Mouse (Mus musculus): ENCODE results near the gene Smarce1. TPM values are rescaled to one million over a fixed set of nuclear protein-coding genes. Genes with fewer than 3 reads are reported as not detected.

The Smarce1 gene
- polyA plus RNA-seq, 1 experiment from 2014 or later: 375 TPM

DNA sequence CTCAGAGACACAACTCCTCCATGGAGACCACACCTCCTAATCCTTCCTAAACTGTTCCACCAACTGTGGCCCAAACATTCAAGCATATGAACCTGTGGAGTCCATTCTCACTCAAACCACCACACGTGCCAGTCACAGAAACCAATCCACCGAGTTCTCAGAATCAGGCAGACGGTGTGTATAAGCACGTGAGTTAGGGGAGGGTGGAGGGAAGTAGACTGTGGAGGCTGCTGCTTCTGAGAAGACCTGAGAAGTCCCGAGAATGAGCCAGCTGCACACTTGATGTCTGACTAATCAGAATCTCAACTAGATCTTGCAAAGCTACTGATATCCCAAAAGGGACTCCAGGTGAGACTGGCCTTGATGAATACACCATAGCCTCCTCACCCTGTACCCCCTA lies 50.7 kb downstream of the Smarce1 start:
- Histone ChIP-seq H3K36me3 (ENCODE audit: poor library complexity, severe bottlenecking) (no peaks in the 10 kb centered on the region), H3K4me3 (no peak overlapping the region), H3K4me1 (no peaks in the 10 kb centered on the region), H3K9me3 (replicated peaks) (no peaks in the 10 kb centered on the region; the same call in 1 of the 2 replicates), H3K27ac (no peak overlapping the region), H3K27me3 (no peaks in the 10 kb centered on the region), H3K4me2 (no peak overlapping the region), H3K9ac (no peak overlapping the region)
- WGBS: 88% methylated on average over 5 of the region's 5 CpGs
- no peak for ATAC-seq

DNA sequence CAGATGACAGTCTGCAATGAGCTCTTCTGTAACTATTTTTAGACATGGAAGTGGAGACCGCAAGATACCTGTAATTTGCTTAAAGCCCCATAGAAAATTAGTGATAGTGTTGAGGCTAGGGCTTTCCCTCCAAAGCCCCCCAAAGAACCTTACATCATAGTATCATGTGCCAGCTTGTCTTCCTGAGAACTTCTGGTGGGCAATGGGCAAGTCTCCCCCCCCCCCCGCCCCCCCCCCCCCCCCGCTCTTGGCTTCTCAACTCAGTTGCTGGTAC lies 53.0 kb downstream of the Smarce1 start:
- Histone ChIP-seq H3K36me3 (ENCODE audit: poor library complexity, severe bottlenecking) (no peaks in the 10 kb centered on the region), H3K27ac (no peak overlapping the region), H3K27me3 (no peaks in the 10 kb centered on the region), H3K9ac (no peak overlapping the region), H3K9me3 (replicated peaks) (no peaks in the 10 kb centered on the region; the same call in 1 of the 2 replicates), H3K4me2 (no peak overlapping the region), H3K4me1 (no peaks in the 10 kb centered on the region), H3K4me3 (no peak overlapping the region)
- no peak for ATAC-seq
- 80% methylated on average over 2 of the region's 3 CpGs for WGBS

DNA sequence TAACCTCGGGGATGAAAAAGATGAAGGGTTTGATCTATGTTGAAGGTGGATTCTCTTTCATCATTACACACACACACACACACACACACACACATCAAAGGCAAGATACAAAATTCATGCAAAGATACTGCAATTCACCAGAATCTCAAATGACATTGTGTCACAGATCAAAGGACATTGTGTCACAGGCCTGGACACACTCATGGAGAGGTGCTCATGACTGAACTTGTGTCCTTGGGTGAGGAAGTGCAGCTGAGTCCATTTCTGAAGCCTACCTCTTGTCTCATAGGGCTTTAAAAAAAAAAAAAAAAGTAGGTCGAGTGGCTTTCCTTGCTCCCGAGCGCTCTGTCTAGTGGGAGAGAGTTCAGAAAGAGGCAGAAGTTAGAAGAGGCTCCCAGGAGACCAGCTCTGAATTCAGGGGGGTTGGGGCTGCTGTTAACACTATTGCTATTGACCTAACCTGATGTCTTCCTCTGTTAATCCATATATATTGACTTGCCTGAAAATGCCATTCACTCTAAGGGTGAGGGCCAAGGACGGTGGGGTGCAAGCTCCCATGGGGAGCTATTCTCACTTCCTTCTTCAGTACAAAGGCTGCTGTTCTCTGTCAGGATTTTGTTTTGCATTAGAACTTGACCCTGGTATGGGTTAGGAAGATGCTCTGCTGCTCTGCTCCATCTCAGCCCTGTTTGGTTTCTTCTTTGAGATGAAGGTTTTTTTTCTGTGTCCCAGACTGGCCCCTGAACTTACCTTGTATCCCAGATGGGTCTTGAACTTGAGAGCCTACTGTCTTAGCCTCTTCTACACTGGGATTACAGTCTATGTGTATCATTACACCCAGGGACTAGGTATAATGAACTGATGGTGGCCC lies 53.5 kb downstream of the Smarce1 start:
- no peaks in the 10 kb centered on the region for H3K27me3 ChIP-seq
- H3K4me1 ChIP-seq: no peaks in the 10 kb centered on the region
- 67% methylated on average over 5 of the region's 5 CpGs for WGBS
- H3K36me3 ChIP-seq (ENCODE audit: poor library complexity, severe bottlenecking): no peaks in the 10 kb centered on the region
- H3K9ac ChIP-seq: no peak overlapping the region
- H3K4me3 ChIP-seq: no peak overlapping the region
- no peak for ATAC-seq
- H3K27ac ChIP-seq: no peak overlapping the region
- H3K4me2 ChIP-seq: no peak overlapping the region
- no peaks in the 10 kb centered on the region; the same call in 1 of the 2 replicates for H3K9me3 ChIP-seq (replicated peaks)

DNA sequence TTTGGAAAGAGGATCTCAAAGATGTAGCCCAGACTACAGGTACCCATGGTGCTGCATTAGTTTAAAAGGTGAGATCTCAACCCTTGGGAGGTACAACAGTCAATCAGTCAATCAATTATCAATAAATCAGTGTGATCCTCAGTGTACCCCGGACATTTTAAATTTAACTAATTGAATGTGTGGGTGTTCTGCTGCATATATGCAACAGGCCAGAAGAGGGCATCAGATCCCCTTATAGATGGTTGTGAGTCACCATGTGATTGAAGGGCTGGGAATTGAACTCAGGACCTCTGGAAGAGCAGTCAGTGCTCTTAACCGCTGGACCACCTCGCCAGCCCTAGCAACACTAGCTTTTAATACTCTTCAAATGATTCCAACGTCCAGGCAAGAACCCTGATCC lies 58.8 kb downstream of the Smarce1 start:
- 86% methylated on average over 4 of the region's 4 CpGs for WGBS
- no peak overlapping the region for H3K9ac ChIP-seq
- H3K27ac ChIP-seq: no peak overlapping the region
- no peaks in the 10 kb centered on the region for H3K4me1 ChIP-seq
- no peaks in the 10 kb centered on the region for H3K27me3 ChIP-seq
- no peak for ATAC-seq
- no peaks in the 10 kb centered on the region for H3K9me3 ChIP-seq (replicated peaks)
- no peaks in the 10 kb centered on the region for H3K36me3 ChIP-seq (ENCODE audit: poor library complexity, severe bottlenecking)
- no peak overlapping the region for H3K4me3 ChIP-seq
- H3K4me2 ChIP-seq: no peak overlapping the region

DNA sequence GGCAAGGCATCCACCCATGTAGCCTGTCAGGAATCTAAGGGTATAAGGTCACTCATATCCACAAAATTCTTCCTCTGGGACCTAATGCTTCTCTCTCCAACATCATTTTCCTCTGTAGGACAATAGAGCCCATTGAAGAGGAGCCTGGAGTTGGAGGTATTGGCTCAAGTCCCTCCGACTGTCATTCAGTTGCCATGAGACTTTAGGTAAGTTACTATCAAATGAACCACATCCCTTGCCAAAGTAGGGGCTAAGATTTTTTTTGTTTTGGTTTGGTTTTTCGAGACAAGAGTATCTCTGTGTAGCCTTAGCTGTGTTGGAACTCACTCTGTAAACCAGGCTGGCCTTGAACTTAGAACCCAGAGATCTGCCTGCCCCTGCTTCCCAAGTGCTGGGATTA lies 59.4 kb downstream of the Smarce1 start:
- WGBS: 73% methylated on average over 2 of the region's 2 CpGs
- H3K4me1 ChIP-seq: no peaks in the 10 kb centered on the region
- no peak overlapping the region for H3K4me2 ChIP-seq
- H3K36me3 ChIP-seq (ENCODE audit: poor library complexity, severe bottlenecking): no peaks in the 10 kb centered on the region
- no peak overlapping the region for H3K27ac ChIP-seq
- H3K4me3 ChIP-seq: no peak overlapping the region
- H3K9me3 ChIP-seq (replicated peaks): no peaks in the 10 kb centered on the region
- H3K9ac ChIP-seq: no peak overlapping the region
- no peak for ATAC-seq
- no peaks in the 10 kb centered on the region for H3K27me3 ChIP-seq

DNA sequence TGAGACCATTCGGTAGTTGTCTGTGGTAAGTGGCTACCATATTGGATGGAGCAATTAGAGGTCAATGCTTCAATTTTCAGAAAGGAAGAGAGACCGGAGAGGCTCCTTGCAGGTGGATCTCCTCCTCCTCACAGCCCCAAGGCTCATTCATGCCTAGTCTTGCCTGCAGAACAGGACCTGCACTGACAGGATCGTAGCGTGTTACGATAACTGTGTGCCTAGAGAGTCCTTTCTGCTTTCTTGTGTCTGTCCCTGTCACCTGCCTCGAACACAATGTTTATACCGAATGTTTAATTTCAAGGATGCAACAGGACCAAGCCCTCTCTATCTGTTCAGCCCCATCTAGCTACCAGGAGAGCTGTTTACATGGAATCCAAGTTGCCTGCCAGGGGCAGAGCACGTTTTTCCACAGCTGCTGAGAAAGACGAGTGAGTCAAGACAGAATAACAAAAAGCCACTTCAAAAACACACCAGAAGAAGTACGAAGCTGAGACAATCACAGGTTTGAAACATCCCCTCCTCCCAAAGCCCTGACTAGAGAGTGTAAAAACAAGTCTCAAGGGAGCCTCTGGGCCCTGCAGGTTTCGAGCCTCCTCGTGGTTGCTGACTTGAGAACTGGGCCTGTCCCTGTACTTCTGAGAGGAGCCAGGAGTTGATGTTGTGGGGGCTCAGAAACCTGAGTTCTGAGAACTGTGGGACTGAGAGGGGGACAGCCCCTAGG lies 60.1 kb downstream of the Smarce1 start:
- Histone ChIP-seq H3K27me3 (no peaks in the 10 kb centered on the region), H3K4me1 (no peaks in the 10 kb centered on the region), H3K36me3 (ENCODE audit: poor library complexity, severe bottlenecking) (no peaks in the 10 kb centered on the region), H3K27ac (no peak overlapping the region), H3K4me2 (no peak overlapping the region), H3K9ac (no peak overlapping the region), H3K4me3 (no peak overlapping the region), H3K9me3 (replicated peaks) (no peaks in the 10 kb centered on the region)
- ATAC-seq: no peak
- WGBS: 81% methylated on average over 12 of the region's 12 CpGs

DNA sequence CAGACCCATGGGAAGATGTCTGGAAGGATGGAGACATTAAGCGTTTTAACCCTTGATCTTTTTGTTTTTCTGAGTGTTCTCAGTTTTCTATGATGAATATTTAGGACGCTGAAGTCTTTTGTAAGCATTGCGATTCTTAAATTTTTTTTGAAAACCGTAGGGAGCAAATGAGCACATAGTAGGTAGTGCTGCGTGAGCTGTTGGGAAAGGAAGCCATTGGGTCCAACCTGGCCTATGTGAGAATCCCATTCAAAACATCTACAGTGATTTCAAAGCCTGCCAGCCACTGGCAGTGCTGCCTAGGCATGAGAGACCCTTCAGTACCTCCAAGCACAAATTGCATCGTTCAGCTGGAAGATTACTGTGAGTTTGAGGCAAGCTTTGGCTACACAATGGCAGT lies 60.8 kb downstream of the Smarce1 start:
- no peak for ATAC-seq
- H3K27me3 ChIP-seq: no peaks in the 10 kb centered on the region
- no peak overlapping the region for H3K4me3 ChIP-seq
- no peaks in the 10 kb centered on the region for H3K4me1 ChIP-seq
- no peaks in the 10 kb centered on the region for H3K9me3 ChIP-seq (replicated peaks)
- H3K27ac ChIP-seq: no peak overlapping the region
- WGBS: 89% methylated on average over 6 of the region's 6 CpGs
- H3K9ac ChIP-seq: no peak overlapping the region
- no peak overlapping the region for H3K4me2 ChIP-seq
- no peaks in the 10 kb centered on the region for H3K36me3 ChIP-seq (ENCODE audit: poor library complexity, severe bottlenecking)

DNA sequence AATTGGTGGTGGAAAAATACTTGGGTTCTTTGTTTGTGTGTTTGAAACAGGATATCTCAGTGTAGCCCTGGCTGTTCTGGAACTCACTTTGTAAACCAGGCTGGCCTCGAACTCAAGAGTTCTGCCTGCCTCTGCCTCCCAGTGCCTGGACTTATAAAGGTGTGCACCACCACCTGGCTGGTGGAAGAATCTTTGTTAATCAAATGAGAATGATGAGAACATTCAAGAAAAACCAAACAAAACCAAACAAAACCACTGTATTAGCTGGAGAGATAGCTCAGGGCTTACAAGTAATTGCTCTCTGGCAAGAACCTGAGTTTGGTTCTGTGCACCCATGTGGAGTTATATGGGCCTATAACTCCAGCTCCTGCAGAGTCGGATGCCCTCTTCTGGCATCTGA lies 61.4 kb downstream of the Smarce1 start:
- no peaks in the 10 kb centered on the region for H3K9me3 ChIP-seq (replicated peaks)
- H3K4me1 ChIP-seq: no peaks in the 10 kb centered on the region
- 87% methylated on average over 2 of the region's 2 CpGs for WGBS
- H3K4me2 ChIP-seq: no peak overlapping the region
- H3K27me3 ChIP-seq: no peaks in the 10 kb centered on the region
- H3K4me3 ChIP-seq: no peak overlapping the region
- H3K9ac ChIP-seq: no peak overlapping the region
- H3K36me3 ChIP-seq (ENCODE audit: poor library complexity, severe bottlenecking): no peaks in the 10 kb centered on the region
- H3K27ac ChIP-seq: no peak overlapping the region
- no peak for ATAC-seq

DNA sequence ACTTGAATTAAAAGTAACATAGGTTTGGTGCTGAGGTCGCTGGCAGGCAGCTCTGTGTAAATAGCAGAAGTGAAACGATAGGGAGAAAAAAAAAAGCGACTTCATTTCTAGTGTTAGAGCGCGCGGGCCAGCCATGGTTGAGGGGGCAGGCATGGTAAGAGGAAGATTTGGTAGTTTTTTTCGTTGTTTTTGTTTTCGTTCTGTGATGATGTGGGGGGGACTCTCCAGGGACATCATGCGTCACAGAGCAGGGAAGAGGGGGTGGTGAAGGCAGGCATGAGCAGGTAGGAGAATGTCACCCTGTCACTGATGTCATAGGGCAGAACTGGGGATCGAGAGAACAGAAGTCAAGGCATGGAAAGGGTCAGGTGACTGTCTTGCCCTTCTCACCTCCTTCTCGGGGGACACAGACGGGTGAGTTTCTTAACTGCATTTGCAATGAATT lies 62.8 kb downstream of the Smarce1 start:
- no peak overlapping the region for H3K4me3 ChIP-seq
- H3K27ac ChIP-seq: no peak overlapping the region
- no peaks in the 10 kb centered on the region for H3K36me3 ChIP-seq (ENCODE audit: poor library complexity, severe bottlenecking)
- H3K9ac ChIP-seq: no peak overlapping the region
- H3K27me3 ChIP-seq: no peaks in the 10 kb centered on the region
- no peak overlapping the region for H3K4me2 ChIP-seq
- no peaks in the 10 kb centered on the region for H3K9me3 ChIP-seq (replicated peaks)
- 81% methylated on average over 12 of the region's 12 CpGs for WGBS
- ATAC-seq: no peak
- H3K4me1 ChIP-seq: no peaks in the 10 kb centered on the region

DNA sequence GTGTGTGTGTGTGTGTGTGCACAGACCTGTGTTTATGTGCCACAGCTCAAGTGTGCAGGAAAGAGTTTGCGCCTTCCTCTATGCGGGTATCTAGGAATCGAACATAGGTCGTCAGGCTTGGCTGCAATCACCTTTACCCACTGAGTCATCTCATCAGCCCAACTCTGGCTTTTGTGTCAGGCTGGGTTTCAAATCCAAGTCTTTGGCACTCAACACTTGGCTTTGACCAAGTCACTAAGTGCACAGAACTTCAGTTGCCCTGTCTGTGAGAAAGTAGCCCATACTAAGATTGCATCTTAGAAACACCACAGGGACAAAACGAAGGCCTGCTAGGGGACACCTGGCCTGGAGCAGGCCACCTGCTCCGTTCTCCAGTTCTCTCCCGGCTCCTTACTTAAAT lies 63.2 kb downstream of the Smarce1 start:
- 91% methylated on average over 7 of the region's 7 CpGs for WGBS
- no peak overlapping the region for H3K27ac ChIP-seq

DNA sequence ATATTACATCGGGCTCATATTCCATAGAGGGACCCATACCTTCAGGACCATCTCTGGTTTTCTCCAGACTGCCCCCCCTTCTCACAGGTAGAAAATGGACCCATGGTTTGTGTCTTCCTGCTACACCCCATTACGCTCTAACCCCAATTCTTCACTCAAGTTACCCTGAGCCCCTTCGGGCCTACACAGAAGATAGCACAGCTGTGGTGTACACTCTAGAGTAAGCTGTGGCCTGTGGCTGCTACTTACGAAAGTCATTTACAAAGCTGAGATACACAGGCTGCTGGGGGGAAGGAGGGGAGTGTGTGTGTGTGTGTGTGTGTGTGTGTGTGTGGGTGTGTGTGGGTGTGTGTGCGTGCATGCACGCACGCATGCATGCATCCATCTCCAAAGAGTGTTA lies 64.6 kb downstream of the Smarce1 start:
- no peaks in the 10 kb centered on the region for H3K36me3 ChIP-seq (ENCODE audit: poor library complexity, severe bottlenecking)
- no peak for ATAC-seq
- no peaks in the 10 kb centered on the region for H3K4me1 ChIP-seq
- no peak overlapping the region for H3K4me3 ChIP-seq
- no peaks in the 10 kb centered on the region for H3K9me3 ChIP-seq (replicated peaks)
- 94% methylated on average over 7 of the region's 7 CpGs for WGBS
- no peaks in the 10 kb centered on the region for H3K27me3 ChIP-seq
- H3K4me2 ChIP-seq: no peak overlapping the region
- H3K27ac ChIP-seq: no peak overlapping the region
- H3K9ac ChIP-seq: no peak overlapping the region

More for the DNA sequence above, 63.2 kb downstream of the Smarce1 start:
- Histone ChIP-seq H3K9ac (no peak overlapping the region), H3K27me3 (no peaks in the 10 kb centered on the region), H3K4me3 (no peak overlapping the region), H3K4me1 (no peaks in the 10 kb centered on the region), H3K9me3 (replicated peaks) (no peaks in the 10 kb centered on the region), H3K36me3 (ENCODE audit: poor library complexity, severe bottlenecking) (no peaks in the 10 kb centered on the region), H3K4me2 (no peak overlapping the region)
- ATAC-seq: no peak

DNA sequence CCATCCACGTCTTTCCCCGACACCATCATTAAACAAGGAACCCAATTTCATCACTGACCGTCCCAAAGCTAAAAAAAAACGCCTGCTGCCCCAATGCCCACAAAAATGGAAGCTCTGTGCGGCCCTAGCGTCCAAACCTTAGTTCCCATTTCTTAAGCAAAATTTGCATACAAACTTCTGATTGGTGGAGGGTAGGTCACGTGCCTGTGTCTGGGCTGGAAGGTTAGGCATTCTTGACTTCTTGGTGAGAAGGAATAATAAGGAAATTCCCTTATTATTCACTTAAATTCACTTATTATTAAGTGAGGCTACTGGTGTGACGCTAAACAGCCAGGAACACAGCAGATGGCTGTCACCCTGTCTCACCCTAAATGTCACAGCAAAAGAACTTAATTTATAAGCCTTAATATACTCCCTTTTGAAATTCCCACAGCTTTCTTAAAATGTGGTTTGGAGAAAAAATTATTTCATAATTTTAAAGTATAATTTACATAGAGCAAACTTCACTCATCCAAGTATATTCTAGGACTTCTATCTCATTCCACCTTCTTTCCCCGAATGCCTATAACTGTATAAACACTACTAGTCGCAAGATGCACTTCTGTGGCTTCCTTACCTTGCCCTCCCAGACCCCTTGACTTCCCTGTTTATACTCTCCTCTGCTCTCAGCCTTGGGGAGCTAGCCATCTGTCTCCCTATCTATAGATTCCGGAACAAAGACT lies 65.6 kb downstream of the Smarce1 start:
- H3K36me3 ChIP-seq (ENCODE audit: poor library complexity, severe bottlenecking): no peaks in the 10 kb centered on the region
- no peak overlapping the region for H3K9ac ChIP-seq
- H3K27me3 ChIP-seq: no peaks in the 10 kb centered on the region
- 76% methylated on average over 11 of the region's 11 CpGs for WGBS
- ATAC-seq: no peak
- H3K4me3 ChIP-seq: no peak overlapping the region
- H3K27ac ChIP-seq: no peak overlapping the region
- H3K4me1 ChIP-seq: no peaks in the 10 kb centered on the region
- no peaks in the 10 kb centered on the region for H3K9me3 ChIP-seq (replicated peaks)
- no peak overlapping the region for H3K4me2 ChIP-seq

Measured in forebrain, embryonic 13.5 days (tissue).